Mouse (Mus musculus): Measurements from ENCODE around the gene D2hgdh. TPM values are rescaled to one million over a fixed set of nuclear protein-coding genes. Genes with fewer than 3 reads are reported as not detected.
"Not testable (repeated sequence)": the region's sequence is repeated elsewhere in the genome, so short reads cannot be mapped to it uniquely, and the experiment has no call there.

Gene D2hgdh
- polyA plus RNA-seq, 1 experiment from 2014 or later, result 14.8 TPM

GRCm38 (mm10) chr1:93836532-93836913, 11.8 kb downstream of the D2hgdh start:
- no peaks in the 10 kb centered on the region for H3K4me1 ChIP-seq
- H3K27me3 ChIP-seq (ENCODE audit: low read depth, poor library complexity, severe bottlenecking), result no peaks in the 10 kb centered on the region
- H3K4me3 ChIP-seq, result no peak overlapping the region
- no peaks in the 10 kb centered on the region for H3K9me3 ChIP-seq (replicated peaks)
- DNase-seq (ENCODE audit: low spot score), result no peak
- peaks cover 35% of the 10 kb centered on the region for H3K36me3 ChIP-seq
- no peak overlapping the region for H3K27ac ChIP-seq (replicated peaks)
- 94% methylated on average over 2 of the region's 2 CpGs for WGBS

- no peak overlapping the region for H3K4me3 ChIP-seq
- no peaks in the 10 kb centered on the region for H3K27me3 ChIP-seq (ENCODE audit: low read depth, poor library complexity, severe bottlenecking)
- H3K27ac ChIP-seq (replicated peaks), result no peak overlapping the region
- WGBS, result 96% methylated on average over 8 of the region's 8 CpGs
- peaks cover 35% of the 10 kb centered on the region for H3K36me3 ChIP-seq
- no peak for DNase-seq (ENCODE audit: low spot score)
- no peaks in the 10 kb centered on the region for H3K4me1 ChIP-seq
- H3K9me3 ChIP-seq (replicated peaks), result no peaks in the 10 kb centered on the region
Observed at GRCm38 (mm10) chr1:93837335-93837734, 12.6 kb downstream of the D2hgdh start.

- H3K4me1 ChIP-seq; H3K4me3 ChIP-seq; H3K27me3 ChIP-seq (ENCODE audit: low read depth, poor library complexity, severe bottlenecking); H3K9me3 ChIP-seq (replicated peaks); DNase-seq (ENCODE audit: low spot score); H3K27ac ChIP-seq (replicated peaks): not testable (repeated sequence)
- peaks cover 35% of the 10 kb centered on the region for H3K36me3 ChIP-seq
- WGBS, result 89% methylated on average over 8 of the region's 8 CpGs
Observed at GRCm38 (mm10) chr1:93838569-93838968, 13.9 kb downstream of the D2hgdh start.

- 70% methylated on average over 1 of the region's 3 CpGs for WGBS
- H3K36me3 ChIP-seq; H3K9me3 ChIP-seq (replicated peaks); H3K4me3 ChIP-seq; H3K27ac ChIP-seq (replicated peaks); DNase-seq (ENCODE audit: low spot score); H3K4me1 ChIP-seq; H3K27me3 ChIP-seq (ENCODE audit: low read depth, poor library complexity, severe bottlenecking): not testable (repeated sequence)
Observed at GRCm38 (mm10) chr1:93845766-93846366, 21.2 kb downstream of the D2hgdh start.

GRCm38 (mm10) chr1:93855790-93856189, 31.1 kb downstream of the D2hgdh start:
- not testable (repeated sequence) for H3K27ac ChIP-seq (replicated peaks); H3K9me3 ChIP-seq (replicated peaks); H3K27me3 ChIP-seq (ENCODE audit: low read depth, poor library complexity, severe bottlenecking); DNase-seq (ENCODE audit: low spot score); H3K4me1 ChIP-seq; H3K36me3 ChIP-seq; H3K4me3 ChIP-seq
- 77% methylated on average over 4 of the region's 4 CpGs for WGBS

- Histone ChIP-seq H3K4me1 (no peaks in the 10 kb centered on the region), H3K36me3 (no peaks in the 10 kb centered on the region), H3K4me3 (no peak overlapping the region), H3K27me3 (ENCODE audit: low read depth, poor library complexity, severe bottlenecking) (no peaks in the 10 kb centered on the region), H3K27ac (replicated peaks) (no peak overlapping the region), H3K9me3 (replicated peaks) (no peaks in the 10 kb centered on the region)
- 89% methylated on average over 6 of the region's 6 CpGs for WGBS
- DNase-seq (ENCODE audit: low spot score), result no peak
Observed at GRCm38 (mm10) chr1:93857370-93857769, 32.7 kb downstream of the D2hgdh start.

GRCm38 (mm10) chr1:93857991-93858390, 33.3 kb downstream of the D2hgdh start:
- Histone ChIP-seq H3K9me3 (replicated peaks) (no peaks in the 10 kb centered on the region), H3K27ac (replicated peaks) (no peak overlapping the region), H3K27me3 (ENCODE audit: low read depth, poor library complexity, severe bottlenecking) (no peaks in the 10 kb centered on the region), H3K4me1 (no peaks in the 10 kb centered on the region), H3K36me3 (no peaks in the 10 kb centered on the region), H3K4me3 (no peak overlapping the region)
- WGBS, result 90% methylated on average over 3 of the region's 3 CpGs
- DNase-seq (ENCODE audit: low spot score), result no peak

GRCm38 (mm10) chr1:93859619-93860018, 34.9 kb downstream of the D2hgdh start:
- Histone ChIP-seq H3K27me3 (ENCODE audit: low read depth, poor library complexity, severe bottlenecking) (no peaks in the 10 kb centered on the region), H3K9me3 (replicated peaks) (no peaks in the 10 kb centered on the region), H3K4me1 (no peaks in the 10 kb centered on the region), H3K36me3 (no peaks in the 10 kb centered on the region), H3K4me3 (no peak overlapping the region), H3K27ac (replicated peaks) (no peak overlapping the region)
- no peak for DNase-seq (ENCODE audit: low spot score)

GRCm38 (mm10) chr1:93861048-93861447, 36.3 kb downstream of the D2hgdh start, which contains the start of gene Gal3st2:
TSS of gene Gal3st2 (plus strand) at chr1:93861306.
- H3K27me3 ChIP-seq (ENCODE audit: low read depth, poor library complexity, severe bottlenecking); H3K27ac ChIP-seq (replicated peaks); H3K9me3 ChIP-seq (replicated peaks); DNase-seq (ENCODE audit: low spot score); H3K4me1 ChIP-seq; H3K4me3 ChIP-seq; H3K36me3 ChIP-seq: not testable (repeated sequence)
- whole genome bisulfite sequencing, result 65% methylated on average over 2 of the region's 2 CpGs

- not testable (repeated sequence) for H3K4me3 ChIP-seq; H3K27ac ChIP-seq (replicated peaks); H3K27me3 ChIP-seq (ENCODE audit: low read depth, poor library complexity, severe bottlenecking); DNase-seq (ENCODE audit: low spot score); H3K9me3 ChIP-seq (replicated peaks); H3K36me3 ChIP-seq; H3K4me1 ChIP-seq
- WGBS, result 70% methylated on average over 1 of the region's 1 CpGs
Observed at GRCm38 (mm10) chr1:93871594-93872105, 46.9 kb downstream of the D2hgdh start.

GRCm38 (mm10) chr1:93874405-93874804, 49.7 kb downstream of the D2hgdh start:
- not testable (repeated sequence) for H3K4me1 ChIP-seq; H3K4me3 ChIP-seq; H3K27me3 ChIP-seq (ENCODE audit: low read depth, poor library complexity, severe bottlenecking); H3K9me3 ChIP-seq (replicated peaks); H3K27ac ChIP-seq (replicated peaks); DNase-seq (ENCODE audit: low spot score); H3K36me3 ChIP-seq
- WGBS, result 91% methylated on average over 17 of the region's 22 CpGs

- not testable (repeated sequence) for H3K4me1 ChIP-seq; H3K9me3 ChIP-seq (replicated peaks); H3K27me3 ChIP-seq (ENCODE audit: low read depth, poor library complexity, severe bottlenecking); H3K4me3 ChIP-seq; DNase-seq (ENCODE audit: low spot score); H3K27ac ChIP-seq (replicated peaks); H3K36me3 ChIP-seq
- WGBS, result no CpG with 5 or more reads among the region's 11 CpGs
Observed at GRCm38 (mm10) chr1:93881778-93882177, 57.1 kb downstream of the D2hgdh start.

- WGBS, result 62% methylated on average over 1 of the region's 1 CpGs
Observed at GRCm38 (mm10) chr1:93890936-93891335, 66.2 kb downstream of the D2hgdh start.

GRCm38 (mm10) chr1:93897395-93897794, 72.7 kb downstream of the D2hgdh start:
- not testable (repeated sequence) for H3K27ac ChIP-seq (replicated peaks)
- no CpG with 5 or more reads among the region's 1 CpGs for WGBS

More at GRCm38 (mm10) chr1:93890936-93891335, 66.2 kb downstream of the D2hgdh start:
- H3K27me3 ChIP-seq (ENCODE audit: low read depth, poor library complexity, severe bottlenecking); H3K36me3 ChIP-seq; H3K4me1 ChIP-seq; DNase-seq (ENCODE audit: low spot score); H3K4me3 ChIP-seq; H3K27ac ChIP-seq (replicated peaks); H3K9me3 ChIP-seq (replicated peaks): not testable (repeated sequence)

More at GRCm38 (mm10) chr1:93897395-93897794, 72.7 kb downstream of the D2hgdh start:
- H3K27me3 ChIP-seq (ENCODE audit: low read depth, poor library complexity, severe bottlenecking); H3K9me3 ChIP-seq (replicated peaks); H3K36me3 ChIP-seq; H3K4me1 ChIP-seq; H3K4me3 ChIP-seq; DNase-seq (ENCODE audit: low spot score): not testable (repeated sequence)

Data from midbrain, embryonic 10.5 days (tissue).